Mouse (Mus musculus) lung, embryonic 14.5 days (tissue): Measurements from ENCODE around the gene Zfp148. TPM values are rescaled to one million over a fixed set of nuclear protein-coding genes. Genes with fewer than 3 reads are reported as not detected.
A peak's percentile ranks its signal among the peaks of the same experiment; 100 is the strongest.

Source experiments
- ATAC-seq: fragments of 200-750 bp; cut with Nextera tagmentation; 2 replicates; pipeline ENCODE4 v1.8.0; 2017; ENCODE audit warnings: mild to moderate bottlenecking, moderate TSS enrichment, moderate library complexity; ENCODE audit not compliant: insufficient read depth
- DNase-seq: peaks from one replicate; pipeline ENCODE4 v3.0.0-alpha.2; 2015
- H3K27ac ChIP-seq: fragments of 300-500 bp; sonication (generic); 2 replicates; pipeline ENCODE4 v1.5.1; 2014; ENCODE audit warnings: low read depth, mild to moderate bottlenecking, moderate library complexity
- H3K27me3 ChIP-seq: fragments of 300-500 bp; sonication (generic); 2 replicates; pipeline ENCODE4 v1.6.1; 2014; ENCODE audit warnings: low read length, control low read depth; ENCODE audit not compliant: insufficient read depth
- H3K36me3 ChIP-seq: fragments of 300-500 bp; sonication (generic); 2 replicates; pipeline ENCODE4 v1.6.1; 2014; ENCODE audit warnings: control low read depth; ENCODE audit not compliant: insufficient read depth
- H3K4me1 ChIP-seq: fragments of 300-500 bp; sonication (generic); 2 replicates; pipeline ENCODE4 v1.6.1; 2014; ENCODE audit warnings: antibody characterized with exemption, control low read depth; ENCODE audit not compliant: insufficient read depth
- H3K4me2 ChIP-seq: fragments of 300-500 bp; sonication (generic); 2 replicates; pipeline ENCODE4 v1.6.1; 2014; ENCODE audit warnings: mild to moderate bottlenecking
- H3K4me3 ChIP-seq: fragments of 300-500 bp; sonication (generic); 2 replicates; pipeline ENCODE4 v1.5.1; 2014; ENCODE audit warnings: low read depth, low read length
- H3K9ac ChIP-seq: fragments of 300-500 bp; sonication (generic); 2 replicates; pipeline ENCODE4 v1.6.1; 2014
- H3K9me3 ChIP-seq: fragments of 300-500 bp; sonication (generic); 2 replicates; pipeline ENCODE4 v1.6.1; 2016; ENCODE audit warnings: low read depth, low read length, control low read depth
- CTCF ChIP-seq: IDR thresholded peaks from 2 replicates; pipeline ENCODE4 v1.5.1; 2016; ENCODE audit warnings: antibody characterized with exemption, low read depth
- WGBS: fragments of 180-500 bp; shearing (Covaris S2); extraction: QIAGEN DNeasy Blood & Tissue Kit; methylation state at CpG from one replicate; pipeline ENCODE4 v1.1.7; 2014; 5-methylcytosine and 5-hydroxymethylcytosine counted together
- polyA plus RNA-seq: library from polyadenylated mRNA; unstranded; fragments of >200 nt; fragmentation: Nextera tagmentation; extraction: Ambion mirVana; gene quantifications from 2 replicates; pipeline ENCODE4 v1.2.1, GENCODE M21; 2014

Gene Zfp148
- polyA plus RNA-seq, 1 experiment from 2014 or later, result 50.3 TPM

DNA sequence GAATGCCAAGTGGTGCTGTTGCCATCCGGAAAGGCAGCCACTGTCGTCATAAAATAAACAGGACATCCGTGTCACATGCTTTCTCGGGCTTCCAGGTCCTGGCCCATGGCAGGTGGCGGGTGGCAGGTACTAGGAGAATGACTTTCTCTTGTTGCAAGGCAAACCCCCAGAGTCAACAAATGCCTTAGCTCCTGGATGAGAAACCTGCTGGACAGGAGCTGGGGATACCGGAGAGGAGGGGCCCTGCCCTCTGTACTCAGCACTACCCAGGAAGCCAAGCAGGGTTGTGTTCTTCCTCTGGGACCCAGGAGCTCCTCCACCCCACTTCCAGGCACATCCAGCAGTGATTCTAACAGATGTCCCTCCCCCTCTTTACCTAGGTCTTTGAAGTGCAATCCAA, 131.9 kb downstream of the Zfp148 start:
- DNase-seq, result peak; percentile 43
- ATAC-seq, result peak; percentile 49; the same call in 1 of the 2 replicates
- Histone ChIP-seq H3K27me3 (no peaks in the 10 kb centered on the region), H3K4me1 (peaks cover 10% of the 10 kb centered on the region; the same call in 1 of the 2 replicates), H3K9me3 (no peaks in the 10 kb centered on the region), H3K27ac (0 out of 2 replicates have a peak overlapping the region, but pooled peaks have one; percentile 27), H3K4me3 (no peak overlapping the region), H3K36me3 (no peaks in the 10 kb centered on the region), H3K4me2 (no peak overlapping the region), H3K9ac (no peak overlapping the region)
- 21% methylated on average over 6 of the region's 6 CpGs for WGBS
- no peak for TF ChIP-seq CTCF

DNA sequence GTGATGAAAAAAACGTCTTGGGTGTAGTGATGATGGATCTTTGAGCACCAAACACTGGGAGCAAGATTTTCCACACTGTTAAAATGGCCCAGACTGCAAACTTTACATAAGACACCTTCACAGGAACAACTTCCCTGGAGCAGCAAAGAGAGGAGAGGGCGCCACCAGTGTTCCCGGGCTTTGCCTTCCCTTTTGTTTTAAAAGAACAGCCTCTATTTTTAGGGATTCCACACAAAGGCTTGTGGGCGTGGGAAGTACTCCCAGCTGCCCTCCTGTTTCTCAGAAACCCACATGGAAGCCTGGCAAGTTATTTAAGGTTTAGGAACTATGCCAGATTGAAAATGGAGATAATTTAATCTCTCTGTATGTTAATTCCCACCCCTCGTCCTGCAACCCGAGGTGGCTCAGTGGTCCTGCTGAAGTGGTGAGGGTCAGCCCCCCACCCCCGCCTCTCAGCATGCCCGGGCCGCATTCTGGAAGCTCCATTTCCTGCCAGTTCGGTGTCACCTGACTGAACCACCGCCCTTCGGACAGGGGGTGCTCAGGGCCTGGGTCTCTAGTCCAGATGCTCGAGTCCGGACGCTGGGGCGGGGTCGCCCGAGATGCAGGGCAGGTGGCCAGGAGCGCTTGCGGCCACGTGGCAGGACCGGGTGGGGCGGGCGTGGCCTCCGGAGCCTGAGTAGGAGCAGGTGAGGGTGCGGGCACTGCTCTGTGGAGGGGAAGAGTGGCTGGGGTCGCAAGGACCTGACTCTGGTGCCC, 136.3 kb downstream of the Zfp148 start, which contains the start of gene Slc12a8:
Gene Slc12a8, plus strand, starts transcription at position 522 of the 759 bp plus-strand sequence.
- Histone ChIP-seq H3K4me1 (peaks cover 14% of the 10 kb centered on the region), H3K4me2 (peak within 1 kb of the TSS; percentile 77), H3K4me3 (peak within 1 kb of the TSS; percentile 32), H3K36me3 (no peaks in the 10 kb centered on the region), H3K27me3 (no peaks in the 10 kb centered on the region), H3K9ac (peak within 1 kb of the TSS; percentile 52), H3K27ac (no peak within 1 kb of the TSS; the same call in 1 of the 2 replicates), H3K9me3 (no peaks in the 10 kb centered on the region)
- TF ChIP-seq CTCF, result no peak
- 4% methylated on average over 27 of the region's 27 CpGs for WGBS
- DNase-seq, result peak; percentile 40
- ATAC-seq, result 0 out of 2 replicates have a peak, but pooled peaks have one; percentile 24

DNA sequence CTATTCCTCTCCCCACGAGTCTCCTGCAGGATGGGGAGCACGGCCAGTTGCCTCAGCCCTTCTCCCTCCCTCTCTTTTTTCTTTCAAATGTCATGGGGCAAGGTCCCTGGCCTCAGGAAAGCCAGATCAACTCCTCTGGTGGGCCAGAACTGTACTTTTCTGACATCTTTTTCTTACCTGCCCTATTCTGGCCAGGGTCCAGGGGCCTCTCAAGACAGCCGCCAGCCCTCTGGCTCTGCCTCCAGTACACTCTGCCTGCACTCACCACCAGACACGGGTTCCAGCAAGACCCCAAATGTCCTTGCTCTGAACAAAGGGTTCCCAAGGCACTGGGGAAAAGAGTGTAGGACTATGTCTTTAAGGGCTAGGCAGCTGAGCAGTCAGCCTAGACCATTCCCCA, 137.0 kb downstream of the Zfp148 start:
- Histone ChIP-seq H3K27me3 (no peaks in the 10 kb centered on the region), H3K4me1 (peaks cover 14% of the 10 kb centered on the region), H3K27ac (no peak overlapping the region; the same call in 1 of the 2 replicates), H3K36me3 (no peaks in the 10 kb centered on the region), H3K4me2 (peak overlapping the region; percentile 77), H3K9me3 (no peaks in the 10 kb centered on the region), H3K4me3 (peak overlapping the region; percentile 32; the same call in 1 of the 2 replicates), H3K9ac (peak overlapping the region; percentile 52; the same call in 1 of the 2 replicates)
- DNase-seq, result no peak
- no peak for TF ChIP-seq CTCF
- no peak for ATAC-seq
- 17% methylated on average over 4 of the region's 4 CpGs for WGBS

DNA sequence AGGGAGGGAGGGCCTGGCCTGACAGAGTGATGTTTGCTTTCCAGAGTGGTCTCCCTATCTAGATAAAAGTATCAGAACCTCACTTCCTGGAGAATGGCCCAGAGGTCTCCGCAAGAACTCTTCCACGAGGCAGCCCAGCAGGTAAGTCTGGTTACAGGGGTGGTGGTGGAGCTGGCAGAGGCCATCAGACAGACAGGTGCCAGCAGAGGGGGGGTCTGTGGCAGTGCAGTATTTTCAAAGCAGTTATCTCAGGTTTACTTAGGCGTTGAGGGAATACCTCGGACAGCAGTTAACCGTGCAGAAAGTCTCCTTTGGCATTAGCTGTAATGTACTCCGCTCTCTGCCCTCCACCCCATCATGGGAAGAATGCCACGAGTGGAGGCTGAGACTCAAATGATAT, 137.6 kb downstream of the Zfp148 start:
- no peak overlapping the region for H3K27ac ChIP-seq
- no peak overlapping the region for H3K4me3 ChIP-seq
- H3K9ac ChIP-seq, result no peak overlapping the region
- no peak for TF ChIP-seq CTCF
- WGBS, result 42% methylated on average over 7 of the region's 7 CpGs
- DNase-seq (no peak), ATAC-seq (no peak)
- no peaks in the 10 kb centered on the region for H3K27me3 ChIP-seq
- H3K4me2 ChIP-seq, result no peak overlapping the region
- H3K9me3 ChIP-seq, result no peaks in the 10 kb centered on the region
- H3K36me3 ChIP-seq, result no peaks in the 10 kb centered on the region
- H3K4me1 ChIP-seq, result peaks cover 14% of the 10 kb centered on the region

DNA sequence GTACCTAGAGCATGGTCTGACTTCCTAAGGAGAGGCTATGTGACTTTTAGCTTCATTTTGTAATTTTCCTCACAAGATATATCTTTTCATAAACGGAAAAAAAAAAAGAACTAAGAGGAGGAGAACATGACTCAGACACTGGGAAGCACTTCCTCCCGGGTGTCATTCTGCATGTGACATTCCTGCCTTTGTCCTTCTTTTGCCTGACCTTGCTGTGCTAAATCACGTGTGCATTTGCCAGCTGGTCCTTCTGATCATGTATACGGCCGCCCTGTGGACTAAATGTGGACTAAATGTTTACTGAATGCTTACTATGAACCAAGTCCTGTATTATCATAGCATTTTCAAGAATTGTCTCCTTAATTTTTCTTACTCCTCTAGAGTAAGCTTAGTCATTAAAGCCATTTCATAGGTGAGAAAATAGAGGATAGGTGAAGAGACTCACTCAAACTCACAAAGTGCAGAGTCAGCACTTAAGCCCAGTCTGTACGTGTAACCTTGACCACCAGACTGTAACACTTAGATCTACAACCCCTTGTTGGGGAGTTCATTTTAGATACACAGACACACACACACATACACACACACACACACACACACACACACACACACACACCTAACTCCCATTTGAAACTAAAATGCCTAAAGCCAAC, 139.4 kb downstream of the Zfp148 start:
- Histone ChIP-seq H3K9ac (no peak overlapping the region), H3K9me3 (no peaks in the 10 kb centered on the region), H3K36me3 (no peaks in the 10 kb centered on the region), H3K4me1 (peaks cover 14% of the 10 kb centered on the region), H3K4me2 (no peak overlapping the region), H3K4me3 (no peak overlapping the region), H3K27ac (no peak overlapping the region), H3K27me3 (no peaks in the 10 kb centered on the region)
- WGBS, result 64% methylated on average over 6 of the region's 6 CpGs
- ATAC-seq (no peak), DNase-seq (no peak)
- TF ChIP-seq CTCF, result no peak

DNA sequence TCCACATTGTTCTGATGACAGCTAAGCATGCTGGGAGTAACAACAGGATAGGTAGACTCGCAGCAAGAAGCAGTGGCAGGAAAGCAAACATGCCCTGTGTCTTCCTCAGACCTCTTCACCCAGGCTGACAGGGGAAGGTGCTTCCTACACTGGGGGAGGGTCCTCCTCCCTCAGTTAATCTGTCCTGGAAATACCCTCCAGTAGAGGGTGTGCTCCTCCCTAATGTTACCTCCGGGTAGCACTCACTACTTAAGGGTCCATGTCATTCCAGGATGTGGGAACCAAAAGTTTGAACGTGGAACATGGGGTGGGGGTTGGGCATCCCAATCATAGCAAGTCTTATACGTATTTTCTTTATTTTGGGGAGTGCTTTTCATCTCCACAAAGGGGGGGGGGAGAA, 141.9 kb downstream of the Zfp148 start:
- DNase-seq (no peak), ATAC-seq (no peak)
- Histone ChIP-seq H3K9me3 (no peaks in the 10 kb centered on the region), H3K27me3 (no peaks in the 10 kb centered on the region), H3K4me3 (no peak overlapping the region), H3K27ac (no peak overlapping the region), H3K4me2 (no peak overlapping the region), H3K4me1 (peaks cover 4% of the 10 kb centered on the region), H3K36me3 (no peaks in the 10 kb centered on the region), H3K9ac (no peak overlapping the region)
- WGBS, result 43% methylated on average over 4 of the region's 4 CpGs
- no peak for TF ChIP-seq CTCF

DNA sequence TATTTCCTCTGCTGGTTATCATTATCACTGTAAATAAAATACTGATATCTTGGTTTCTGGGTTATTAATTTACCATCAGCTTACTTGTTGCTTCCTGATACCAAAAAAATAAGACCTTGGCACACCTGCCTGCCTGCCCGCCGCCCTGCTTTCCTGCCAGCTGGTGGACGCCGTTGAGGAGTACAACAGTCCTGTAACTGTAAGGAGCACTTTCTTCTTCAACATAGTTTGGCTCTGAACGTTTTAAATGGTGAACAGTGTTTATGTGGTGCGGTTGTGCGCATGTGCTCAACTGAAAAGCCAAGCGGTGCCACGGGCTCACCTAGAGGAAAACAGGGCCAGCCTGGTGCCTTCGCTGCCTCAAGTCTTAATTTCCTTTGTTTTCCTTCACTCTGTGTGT, 142.9 kb downstream of the Zfp148 start:
- H3K4me1 ChIP-seq, result no peaks in the 10 kb centered on the region
- no peak overlapping the region for H3K9ac ChIP-seq
- H3K27me3 ChIP-seq, result no peaks in the 10 kb centered on the region
- 66% methylated on average over 10 of the region's 10 CpGs for WGBS
- no peaks in the 10 kb centered on the region for H3K36me3 ChIP-seq
- TF ChIP-seq CTCF, result no peak
- H3K4me3 ChIP-seq, result no peak overlapping the region
- no peak overlapping the region for H3K4me2 ChIP-seq
- no peak overlapping the region for H3K27ac ChIP-seq
- no peak for ATAC-seq
- no peak for DNase-seq
- H3K9me3 ChIP-seq, result peaks cover 5% of the 10 kb centered on the region; the same call in 1 of the 2 replicates
